Mouse (Mus musculus): ENCODE measurements around the gene Tecpr1. TPM values are rescaled to one million over a fixed set of nuclear protein-coding genes. Genes with fewer than 3 reads are reported as not detected.

Tecpr1 gene
- polyA plus RNA-seq, 1 experiment from 2014 or later: 13.1 TPM

GRCm38 (mm10) chr5:144261309-144261708 is 37.9 kb upstream of the Tecpr1 start:
- Histone ChIP-seq H3K4me3 (ENCODE audit: low read depth, low read length) (no peak overlapping the region), H3K4me1 (ENCODE audit: control insufficient read depth, insufficient read depth, low read length) (peaks cover 28% of the 10 kb centered on the region), H3K27me3 (ENCODE audit: control insufficient read depth, insufficient read depth, low read length) (no peaks in the 10 kb centered on the region), H3K27ac (ENCODE audit: low read depth, low read length) (no peak overlapping the region), H3K4me2 (no peak overlapping the region), H3K36me3 (ENCODE audit: control insufficient read depth, insufficient read depth, low read length) (peaks cover 3% of the 10 kb centered on the region; the same call in 1 of the 2 replicates), H3K9me3 (ENCODE audit: control insufficient read depth, low read length) (no peaks in the 10 kb centered on the region), H3K9ac (ENCODE audit: low read length) (no peak overlapping the region)
- ATAC-seq (ENCODE audit: low FRiP score) (no peak), DNase-seq (ENCODE audit: low spot score, missing footprints) (no peak)
- 90% methylated on average over 9 of the region's 9 CpGs for WGBS

DNA sequence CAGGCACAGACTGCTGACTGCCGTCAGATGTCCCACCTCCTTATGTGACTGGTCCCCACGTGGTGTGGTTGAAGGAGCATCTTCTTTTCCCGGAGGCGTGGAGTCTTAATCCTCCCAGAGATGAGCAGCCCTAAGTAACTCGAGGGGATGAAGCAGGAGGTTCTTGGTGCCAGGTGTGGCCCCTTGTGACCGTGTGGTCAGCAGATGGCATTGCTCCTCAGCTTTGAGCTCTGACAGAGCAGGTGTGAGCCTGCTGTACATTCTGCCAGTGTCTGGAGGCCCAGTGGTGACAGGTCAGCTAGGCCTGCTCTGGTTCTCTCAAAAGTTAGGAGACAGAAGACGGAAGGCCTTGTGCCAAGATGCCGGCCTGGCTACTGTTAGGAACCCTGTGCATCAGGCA is 37.0 kb upstream of the Tecpr1 start:
- no peak for ATAC-seq (ENCODE audit: low FRiP score)
- Histone ChIP-seq H3K27ac (ENCODE audit: low read depth, low read length) (no peak overlapping the region), H3K4me3 (ENCODE audit: low read depth, low read length) (no peak overlapping the region), H3K4me1 (ENCODE audit: control insufficient read depth, insufficient read depth, low read length) (peaks cover 28% of the 10 kb centered on the region), H3K36me3 (ENCODE audit: control insufficient read depth, insufficient read depth, low read length) (peaks cover 3% of the 10 kb centered on the region; the same call in 1 of the 2 replicates), H3K9me3 (ENCODE audit: control insufficient read depth, low read length) (no peaks in the 10 kb centered on the region), H3K27me3 (ENCODE audit: control insufficient read depth, insufficient read depth, low read length) (no peaks in the 10 kb centered on the region), H3K9ac (ENCODE audit: low read length) (no peak overlapping the region), H3K4me2 (no peak overlapping the region)
- 84% methylated on average over 8 of the region's 8 CpGs for WGBS
- DNase-seq (ENCODE audit: low spot score, missing footprints): no peak

GRCm38 (mm10) chr5:144259228-144259627 is 35.8 kb upstream of the Tecpr1 start:
- 63% methylated on average over 6 of the region's 6 CpGs for WGBS
- no peak overlapping the region for H3K4me2 ChIP-seq
- H3K9me3 ChIP-seq (ENCODE audit: control insufficient read depth, low read length): no peaks in the 10 kb centered on the region
- H3K36me3 ChIP-seq (ENCODE audit: control insufficient read depth, insufficient read depth, low read length): peaks cover 3% of the 10 kb centered on the region; the same call in 1 of the 2 replicates
- ATAC-seq (ENCODE audit: low FRiP score) (no peak), DNase-seq (ENCODE audit: low spot score, missing footprints) (no peak)
- H3K27ac ChIP-seq (ENCODE audit: low read depth, low read length): no peak overlapping the region
- peaks cover 31% of the 10 kb centered on the region for H3K4me1 ChIP-seq (ENCODE audit: control insufficient read depth, insufficient read depth, low read length)
- no peak overlapping the region for H3K4me3 ChIP-seq (ENCODE audit: low read depth, low read length)
- H3K9ac ChIP-seq (ENCODE audit: low read length): no peak overlapping the region
- H3K27me3 ChIP-seq (ENCODE audit: control insufficient read depth, insufficient read depth, low read length): no peaks in the 10 kb centered on the region

DNA sequence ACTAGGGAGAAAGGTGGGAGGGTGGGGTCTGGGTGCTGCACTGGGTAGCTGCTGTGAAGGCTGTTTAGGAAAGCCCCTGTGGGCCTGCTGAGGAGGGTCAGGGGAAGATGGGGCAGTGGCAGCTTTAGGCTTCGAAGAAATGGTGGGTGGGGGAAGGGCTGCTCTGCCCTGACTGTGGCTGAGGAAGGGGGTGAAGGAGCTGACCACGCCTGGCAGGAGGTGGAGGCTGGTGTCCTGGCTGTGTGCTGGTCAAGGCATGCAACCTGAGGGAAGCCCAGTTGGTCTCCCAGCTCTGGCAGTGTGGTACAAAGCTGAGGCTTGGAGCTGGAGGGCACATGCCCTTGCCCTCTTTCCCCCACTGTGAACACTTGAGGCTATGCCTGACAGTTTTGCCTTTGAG is 35.3 kb upstream of the Tecpr1 start:
- Histone ChIP-seq H3K4me1 (ENCODE audit: control insufficient read depth, insufficient read depth, low read length) (peaks cover 31% of the 10 kb centered on the region), H3K4me2 (peak overlapping the region; percentile 87), H3K36me3 (ENCODE audit: control insufficient read depth, insufficient read depth, low read length) (peaks cover 3% of the 10 kb centered on the region; the same call in 1 of the 2 replicates), H3K4me3 (ENCODE audit: low read depth, low read length) (no peak overlapping the region), H3K9ac (ENCODE audit: low read length) (peak overlapping the region; percentile 10; the same call in 1 of the 2 replicates), H3K27me3 (ENCODE audit: control insufficient read depth, insufficient read depth, low read length) (no peaks in the 10 kb centered on the region), H3K9me3 (ENCODE audit: control insufficient read depth, low read length) (no peaks in the 10 kb centered on the region), H3K27ac (ENCODE audit: low read depth, low read length) (no peak overlapping the region)
- DNase-seq (ENCODE audit: low spot score, missing footprints) (no peak), ATAC-seq (ENCODE audit: low FRiP score) (no peak)
- 16% methylated on average over 2 of the region's 2 CpGs for WGBS

DNA sequence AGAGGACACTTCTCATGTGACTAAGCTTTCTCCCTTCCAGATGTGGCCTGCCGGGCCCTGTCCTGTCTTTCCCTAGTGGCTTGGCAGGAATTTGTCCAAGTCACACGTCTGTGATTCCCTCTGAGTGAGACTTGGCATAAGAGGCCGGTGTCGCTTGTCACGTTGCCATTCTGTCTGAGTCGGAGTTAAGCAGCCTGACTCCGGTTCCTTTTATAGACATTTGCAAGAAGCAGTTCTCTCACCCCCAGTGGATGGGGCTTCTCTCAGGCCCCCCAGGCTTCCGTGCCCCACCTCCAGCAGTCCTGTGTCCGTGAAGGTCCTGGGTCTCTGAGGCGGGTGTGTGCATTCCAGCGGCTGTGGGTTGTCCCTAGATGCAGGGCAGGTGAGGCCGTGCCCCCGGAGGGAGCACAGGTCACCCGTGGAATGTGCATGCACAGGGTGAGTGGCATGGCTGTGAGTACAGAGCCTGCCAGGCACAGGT is 34.8 kb upstream of the Tecpr1 start:
- ATAC-seq (ENCODE audit: low FRiP score): no peak
- Histone ChIP-seq H3K4me1 (ENCODE audit: control insufficient read depth, insufficient read depth, low read length) (peaks cover 31% of the 10 kb centered on the region), H3K4me2 (peak overlapping the region; percentile 87), H3K9me3 (ENCODE audit: control insufficient read depth, low read length) (no peaks in the 10 kb centered on the region), H3K27me3 (ENCODE audit: control insufficient read depth, insufficient read depth, low read length) (no peaks in the 10 kb centered on the region), H3K36me3 (ENCODE audit: control insufficient read depth, insufficient read depth, low read length) (peaks cover 3% of the 10 kb centered on the region; the same call in 1 of the 2 replicates), H3K27ac (ENCODE audit: low read depth, low read length) (no peak overlapping the region), H3K4me3 (ENCODE audit: low read depth, low read length) (peak overlapping the region; percentile 99; the same call in 1 of the 2 replicates), H3K9ac (ENCODE audit: low read length) (peak overlapping the region; percentile 93; the same call in 1 of the 2 replicates)
- WGBS: 41% methylated on average over 14 of the region's 14 CpGs
- no peak for DNase-seq (ENCODE audit: low spot score, missing footprints)

GRCm38 (mm10) chr5:144257451-144258110 is 34.2 kb upstream of the Tecpr1 start:
- ATAC-seq (ENCODE audit: low FRiP score): no peak
- peaks cover 3% of the 10 kb centered on the region; the same call in 1 of the 2 replicates for H3K36me3 ChIP-seq (ENCODE audit: control insufficient read depth, insufficient read depth, low read length)

DNA sequence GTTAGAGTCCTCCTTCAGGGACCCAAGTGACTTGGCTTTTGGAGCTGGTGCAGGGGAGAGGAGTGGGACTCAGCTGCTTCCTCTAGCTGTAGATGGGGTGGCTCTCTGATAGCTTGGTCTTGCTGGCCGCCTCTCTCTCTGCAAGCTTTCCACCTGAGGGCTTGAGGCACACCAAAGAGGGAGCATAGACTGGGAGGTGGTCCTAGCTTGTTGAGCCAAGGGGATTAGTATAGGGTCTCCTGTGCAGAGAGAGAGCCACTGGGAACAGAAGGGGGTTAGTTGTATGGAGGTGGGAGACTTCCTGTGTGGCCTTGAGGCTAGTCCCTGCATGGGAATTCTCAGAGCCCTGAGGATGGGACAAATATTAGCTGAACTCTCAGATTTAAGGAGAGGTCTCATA is 33.5 kb upstream of the Tecpr1 start:
- H3K9me3 ChIP-seq (ENCODE audit: control insufficient read depth, low read length): no peaks in the 10 kb centered on the region
- peak overlapping the region; percentile 93 for H3K9ac ChIP-seq (ENCODE audit: low read length)
- WGBS: 27% methylated on average over 1 of the region's 1 CpGs
- peaks cover 31% of the 10 kb centered on the region for H3K4me1 ChIP-seq (ENCODE audit: control insufficient read depth, insufficient read depth, low read length)
- peak overlapping the region; percentile 99 for H3K4me3 ChIP-seq (ENCODE audit: low read depth, low read length)
- peak overlapping the region; percentile 87 for H3K4me2 ChIP-seq
- DNase-seq (ENCODE audit: low spot score, missing footprints) (no peak), ATAC-seq (ENCODE audit: low FRiP score) (no peak)
- peaks cover 3% of the 10 kb centered on the region; the same call in 1 of the 2 replicates for H3K36me3 ChIP-seq (ENCODE audit: control insufficient read depth, insufficient read depth, low read length)
- H3K27me3 ChIP-seq (ENCODE audit: control insufficient read depth, insufficient read depth, low read length): no peaks in the 10 kb centered on the region
- H3K27ac ChIP-seq (ENCODE audit: low read depth, low read length): peak overlapping the region; percentile 80; the same call in 1 of the 2 replicates

More at GRCm38 (mm10) chr5:144257451-144258110, 34.2 kb upstream of the Tecpr1 start:
- Histone ChIP-seq H3K27me3 (ENCODE audit: control insufficient read depth, insufficient read depth, low read length) (no peaks in the 10 kb centered on the region), H3K4me3 (ENCODE audit: low read depth, low read length) (peak overlapping the region; percentile 99), H3K4me1 (ENCODE audit: control insufficient read depth, insufficient read depth, low read length) (peaks cover 31% of the 10 kb centered on the region), H3K9me3 (ENCODE audit: control insufficient read depth, low read length) (no peaks in the 10 kb centered on the region), H3K9ac (ENCODE audit: low read length) (peak overlapping the region; percentile 93), H3K27ac (ENCODE audit: low read depth, low read length) (no peak overlapping the region), H3K4me2 (peak overlapping the region; percentile 87)
- WGBS: 72% methylated on average over 3 of the region's 3 CpGs
- no peak for DNase-seq (ENCODE audit: low spot score, missing footprints)

- Histone ChIP-seq H3K4me3 (ENCODE audit: low read depth, low read length) (peak overlapping the region; percentile 99), H3K4me2 (peak overlapping the region; percentile 87), H3K27me3 (ENCODE audit: control insufficient read depth, insufficient read depth, low read length) (no peaks in the 10 kb centered on the region), H3K9me3 (ENCODE audit: control insufficient read depth, low read length) (no peaks in the 10 kb centered on the region), H3K9ac (ENCODE audit: low read length) (peak overlapping the region; percentile 93), H3K4me1 (ENCODE audit: control insufficient read depth, insufficient read depth, low read length) (peaks cover 31% of the 10 kb centered on the region), H3K27ac (ENCODE audit: low read depth, low read length) (peak overlapping the region; percentile 80; the same call in 1 of the 2 replicates), H3K36me3 (ENCODE audit: control insufficient read depth, insufficient read depth, low read length) (peaks cover 3% of the 10 kb centered on the region; the same call in 1 of the 2 replicates)
- ATAC-seq (ENCODE audit: low FRiP score) (no peak), DNase-seq (ENCODE audit: low spot score, missing footprints) (no peak)
- WGBS: 16% methylated on average over 7 of the region's 7 CpGs
These were observed 33.1 kb upstream of the Tecpr1 start for GRCm38 (mm10) chr5:144256541-144256870.
